Mouse (Mus musculus) adrenal gland, adult (tissue): ENCODE measurements around the gene Zkscan2.

Experiments
- DNase-seq, 2 experiments: peaks; one replicate each; pipeline ENCODE4 v3.0.0; 2022 to 2023; ENCODE audit warnings: low spot score in 1 of 2; ENCODE audit not compliant: inconsistent age in 2 of 2

Zkscan2 gene

DNA sequence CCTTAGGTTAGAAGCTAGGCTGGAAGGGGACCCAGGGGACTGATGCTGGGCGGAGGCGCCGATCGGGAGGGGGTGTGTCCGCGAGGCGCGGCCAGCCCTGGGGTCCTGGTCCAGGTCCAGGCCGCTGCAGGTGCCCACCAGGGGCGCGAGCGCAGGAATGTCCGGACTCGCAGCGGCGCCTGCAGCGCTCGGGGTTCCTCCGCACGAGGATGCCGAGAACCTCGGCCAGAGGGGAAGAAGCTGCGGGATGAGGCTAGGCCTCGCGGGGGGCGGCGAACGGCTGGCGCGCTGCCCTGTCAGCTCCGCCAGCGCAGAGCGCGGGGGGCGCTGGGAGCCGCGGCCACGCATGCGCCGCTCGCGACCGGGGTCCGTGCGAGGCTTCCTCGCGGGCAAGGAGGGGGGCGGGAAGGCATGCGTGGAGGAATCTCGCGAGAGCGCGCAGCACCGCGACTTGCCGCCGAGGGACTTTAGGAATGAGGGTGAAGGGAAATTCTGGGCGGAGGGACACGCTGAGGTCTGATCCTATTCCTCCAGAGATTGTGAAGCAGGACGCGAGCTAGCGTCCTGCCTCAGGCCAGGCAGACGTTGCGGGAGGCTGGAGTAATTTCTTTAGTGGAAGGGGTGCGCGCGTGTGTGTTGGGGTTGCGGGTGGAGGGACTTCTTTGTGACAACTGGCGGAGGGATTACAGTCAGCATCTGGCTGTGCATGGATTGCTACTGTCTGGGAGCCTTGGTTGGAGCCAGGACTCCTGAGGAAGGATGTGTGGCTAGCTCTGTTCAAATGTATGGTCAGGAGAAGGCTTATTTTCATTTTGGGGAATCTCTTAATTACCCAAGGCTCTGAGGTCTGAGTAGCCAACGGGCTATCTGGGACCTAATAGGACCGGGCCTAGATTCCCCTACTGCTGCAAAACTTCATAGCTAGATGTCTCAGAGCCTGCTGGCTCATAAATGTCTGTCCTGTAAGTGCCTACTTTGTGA is at the start of gene Zkscan2:
Zkscan2 (minus strand) TSS at position 211 of the 981 bp plus-strand sequence.
- DNase-seq: peak; percentile 85 to 92

GRCm38 (mm10) chr7:123529190-123529589 is 28.9 kb upstream of the Zkscan2 start:
- DNase-seq: no peak

DNA sequence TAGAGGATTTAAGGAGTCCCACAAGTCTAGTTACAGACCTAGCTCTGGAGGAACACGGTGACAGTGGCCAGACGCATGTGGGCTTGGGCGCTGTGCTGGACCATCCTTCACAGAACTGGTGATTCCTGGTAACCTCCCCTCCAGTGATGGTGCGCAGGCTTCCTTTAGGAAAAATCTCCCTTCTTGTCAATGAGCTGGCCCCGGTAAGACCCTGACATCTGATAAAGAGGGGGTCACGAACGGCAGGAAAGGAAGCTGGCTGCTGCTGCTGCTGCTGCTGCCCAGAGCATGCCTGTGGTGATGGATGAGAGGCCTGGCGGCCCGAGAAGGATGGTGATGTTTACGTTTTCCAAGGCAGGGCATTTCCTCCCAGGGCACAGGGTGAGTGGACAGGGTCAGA is 25.5 kb upstream of the Zkscan2 start:
- no peak for DNase-seq

GRCm38 (mm10) chr7:123524218-123524861 is 24.1 kb upstream of the Zkscan2 start:
- DNase-seq: peak; percentile 40 to 86

- DNase-seq: no peak
These were observed 7.7 kb upstream of the Zkscan2 start for GRCm38 (mm10) chr7:123507946-123508345.

GRCm38 (mm10) chr7:123503358-123503757 is 3.1 kb upstream of the Zkscan2 start:
- DNase-seq: peak; percentile 23 to 72

DNA sequence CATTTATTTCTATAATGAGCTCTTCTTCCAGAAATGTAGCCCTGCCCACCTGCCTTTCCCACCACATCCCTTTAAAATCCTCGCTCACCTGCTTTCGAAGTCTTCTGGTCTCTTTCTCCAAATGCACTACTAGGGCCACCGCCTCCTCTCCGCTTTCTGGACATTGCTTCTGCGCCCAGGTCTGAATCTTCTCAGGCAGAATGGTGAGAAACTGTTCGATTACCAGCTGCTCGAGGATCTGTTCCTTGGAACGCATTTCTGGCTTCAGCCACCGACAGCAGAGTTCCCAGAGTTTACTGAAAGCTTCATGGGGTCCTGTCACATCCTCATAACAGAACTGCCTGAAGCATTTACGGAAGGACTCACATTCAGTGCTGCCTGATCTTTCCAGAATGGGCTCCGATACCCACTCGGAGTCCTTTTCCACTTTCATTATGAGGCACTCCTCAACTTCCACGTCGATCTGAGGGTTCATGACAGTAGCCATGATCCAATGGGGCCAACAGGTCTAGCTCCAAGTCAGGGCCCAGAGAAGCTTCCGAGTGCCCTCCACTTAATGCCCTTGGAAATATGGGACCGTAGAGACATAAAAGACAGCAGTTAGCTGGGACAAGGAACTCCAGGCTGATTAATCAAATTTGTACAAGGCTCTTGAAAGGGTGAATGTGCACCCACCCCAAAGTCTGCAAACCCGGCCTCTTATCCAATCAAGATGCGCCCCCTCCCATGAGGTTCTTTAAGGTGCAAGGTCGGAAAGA is 589 bp downstream of the Zkscan2 start:
- DNase-seq: no peak

GRCm38 (mm10) chr7:123487703-123488102 is 12.5 kb downstream of the Zkscan2 start:
- no peak for DNase-seq

DNA sequence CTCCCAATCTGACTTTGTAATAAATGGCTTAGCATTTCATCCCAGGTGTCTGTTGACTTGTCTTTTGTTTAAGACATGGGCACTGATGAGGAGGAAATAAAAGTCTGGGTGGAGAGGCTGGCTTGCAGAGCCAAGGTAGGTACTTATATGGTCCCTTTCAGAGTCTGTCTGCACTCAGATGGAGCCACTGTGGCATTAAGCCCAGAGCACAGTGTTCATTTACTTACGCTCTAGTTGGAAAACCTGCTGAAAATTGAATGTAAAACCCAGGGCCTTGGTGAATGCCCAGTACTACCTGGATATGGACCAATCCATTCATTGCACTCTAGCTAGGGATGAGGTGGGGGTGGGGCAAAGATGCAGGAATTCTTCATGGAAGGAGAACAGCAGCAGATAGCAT is 32.3 kb downstream of the Zkscan2 start:
- DNase-seq: no peak

DNA sequence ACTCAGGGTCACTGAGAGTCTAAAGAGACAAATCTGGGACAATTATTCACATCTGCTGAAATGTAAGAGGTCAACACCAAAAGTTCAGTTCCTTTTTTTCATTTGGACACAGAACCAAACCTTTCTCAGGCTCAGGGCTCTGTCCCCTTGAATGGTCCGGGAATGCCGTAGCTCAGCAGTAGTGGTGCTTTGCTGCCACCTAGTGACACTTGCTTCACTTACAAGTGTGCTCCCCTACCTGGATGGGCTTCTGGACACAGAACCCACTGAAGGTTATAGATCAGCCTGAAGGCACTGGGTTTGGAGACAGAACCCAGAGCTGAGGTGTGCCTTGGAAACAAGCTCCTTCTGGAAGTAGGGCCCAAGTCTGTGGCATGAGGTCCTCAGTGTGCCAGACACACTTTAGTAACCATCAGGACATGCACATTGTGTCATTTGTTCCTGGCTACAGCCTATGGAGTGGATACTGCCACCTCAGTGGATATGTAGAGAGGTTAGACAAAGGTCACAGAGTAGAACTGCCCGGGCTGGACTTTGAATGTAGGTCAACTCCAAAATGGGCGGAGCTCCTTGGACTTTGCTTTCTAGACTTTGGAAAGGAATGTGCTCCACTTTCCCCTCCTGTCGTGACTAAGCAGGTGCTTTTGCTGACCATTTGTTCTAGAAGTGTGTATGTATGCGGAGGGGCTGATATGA is 34.4 kb downstream of the Zkscan2 start:
- DNase-seq: peak; percentile 60 to 91

- no peak for DNase-seq
These were observed 36.7 kb downstream of the Zkscan2 start for GRCm38 (mm10) chr7:123463569-123463968.

- DNase-seq: peak; percentile 20 to 55
These were observed 38.2 kb downstream of the Zkscan2 start, which contains the start of gene Aqp8 for GRCm38 (mm10) chr7:123462070-123462501. TSS of gene Aqp8 (plus strand) at chr7:123462291.

GRCm38 (mm10) chr7:123461316-123461715 is 38.9 kb downstream of the Zkscan2 start:
- peak in 1 of 2 experiments; percentile 17 for DNase-seq

DNA sequence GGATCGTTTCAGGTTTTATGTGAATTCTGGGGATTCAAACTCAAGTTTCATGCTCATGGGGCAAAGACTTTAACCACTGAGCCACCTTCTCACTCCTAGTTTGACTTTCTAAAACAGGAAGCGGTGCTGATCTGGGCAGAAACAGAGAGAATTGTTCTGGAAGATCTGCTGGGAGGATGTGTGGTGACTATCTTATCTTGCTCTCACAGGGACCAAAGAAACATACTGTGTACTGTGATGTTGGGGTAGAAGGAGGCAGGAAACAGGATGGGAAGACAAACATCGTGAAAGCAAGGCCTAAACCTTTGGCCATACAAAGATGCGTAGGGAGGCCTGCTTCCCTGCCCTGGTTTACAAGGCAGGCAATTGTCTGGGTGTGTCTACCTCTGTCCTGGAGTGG is 41.0 kb downstream of the Zkscan2 start:
- DNase-seq: no peak

DNA sequence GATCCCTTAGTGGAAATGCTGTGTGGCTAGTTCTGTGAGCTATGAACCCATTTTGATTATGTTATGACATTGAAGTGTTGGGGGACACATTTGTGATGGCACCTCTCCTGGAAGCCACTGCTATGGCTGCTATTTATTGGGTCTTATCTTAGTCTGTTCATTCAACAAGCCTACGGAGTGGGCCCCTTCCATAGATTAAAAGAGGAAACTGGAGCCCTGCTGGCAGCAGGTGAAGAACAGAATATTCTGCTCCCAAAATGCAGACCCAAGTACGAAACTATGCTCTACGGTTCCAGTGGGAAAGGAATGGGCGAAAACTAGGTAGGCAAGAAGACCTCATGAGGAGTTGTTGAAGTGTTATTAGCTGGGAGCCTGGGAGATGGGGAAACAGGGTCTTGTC is 41.9 kb downstream of the Zkscan2 start:
- no peak for DNase-seq

- peak in 1 of 2 experiments; percentile 50 for DNase-seq
These were observed 45.2 kb downstream of the Zkscan2 start for GRCm38 (mm10) chr7:123455088-123455487.

DNA sequence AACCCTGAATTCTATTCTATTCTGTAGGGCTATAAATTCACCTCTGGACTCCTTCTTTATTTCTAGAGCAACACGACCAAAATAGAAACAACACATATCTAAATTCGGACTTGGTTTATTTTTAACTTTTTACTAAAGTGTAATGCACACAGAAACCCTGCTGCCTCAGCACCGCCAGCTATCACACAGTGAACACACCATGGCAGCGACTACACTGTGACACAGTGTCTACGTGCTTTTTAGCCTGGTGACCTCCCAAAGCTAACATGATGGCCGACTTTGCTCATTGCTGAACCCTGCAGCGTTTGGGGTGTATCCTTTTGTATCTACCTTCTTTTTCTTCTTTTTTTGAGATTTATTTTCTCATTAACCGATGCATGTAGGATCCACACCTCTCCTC is 47.2 kb downstream of the Zkscan2 start:
- DNase-seq: no peak

- peak in 1 of 2 experiments; percentile 29 for DNase-seq
These were observed 47.7 kb downstream of the Zkscan2 start for GRCm38 (mm10) chr7:123452551-123452950.

DNA sequence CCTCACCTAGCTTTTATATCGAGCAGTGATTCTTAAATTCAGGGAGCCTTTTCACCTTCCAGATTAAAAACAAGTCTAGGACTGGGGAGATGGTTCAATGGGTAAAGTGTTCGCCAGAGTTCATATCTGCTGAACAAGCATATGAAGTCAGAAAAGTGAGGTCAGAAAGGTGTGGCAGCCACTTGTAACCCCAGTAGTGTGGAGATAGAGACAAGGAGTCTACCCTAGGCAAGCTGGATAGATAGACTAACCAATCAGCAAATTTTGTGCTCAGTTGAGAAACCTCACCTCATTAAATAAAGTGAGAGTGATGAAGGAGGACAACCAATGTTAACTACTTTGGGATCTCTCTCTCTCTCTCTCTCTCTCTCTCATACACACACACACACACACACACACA is 49.7 kb downstream of the Zkscan2 start:
- no peak for DNase-seq

DNA sequence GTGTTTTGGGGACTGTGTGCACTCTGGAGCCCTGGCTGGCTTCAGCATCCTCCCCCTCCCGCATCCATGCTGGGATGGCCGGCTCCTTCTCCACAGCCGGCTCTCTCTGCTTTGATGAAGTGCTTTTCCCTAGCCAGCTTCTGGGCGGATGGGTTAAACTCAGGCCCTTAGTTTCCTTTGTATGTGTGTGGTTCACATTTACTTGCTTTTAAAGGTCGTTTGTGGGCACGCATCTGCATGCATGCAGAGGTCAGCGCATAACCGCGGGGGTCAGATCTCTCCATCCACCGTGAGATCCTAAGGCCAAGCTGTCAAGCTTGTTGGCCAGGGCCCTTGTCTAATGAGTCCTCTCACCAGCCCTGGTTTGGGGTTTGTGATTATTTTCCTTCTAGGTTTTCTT is 50.6 kb downstream of the Zkscan2 start:
- DNase-seq: no peak

GRCm38 (mm10) chr7:123448794-123449193 is 51.5 kb downstream of the Zkscan2 start:
- DNase-seq: no peak
